Mouse (Mus musculus) kidney, adult 2 months (tissue): Measurements from ENCODE around the gene Il33. TPM values are rescaled to one million over a fixed set of nuclear protein-coding genes. Genes with fewer than 3 reads are reported as not detected.
A peak's percentile ranks its signal among the peaks of the same experiment; 100 is the strongest.

Source experiments
- DNase-seq: peaks from one replicate; pipeline ENCODE4 v3.0.0; 2021
- H3K27ac ChIP-seq: fragments of 200-500 bp; 2 replicates; pipeline ENCODE4 v1.5.1; 2012; ENCODE audit warnings: low read depth, low read length, control low read depth, inconsistent platforms; ENCODE audit not compliant: insufficient read depth
- H3K27me3 ChIP-seq: fragments of 200-500 bp; replicated peaks from 2 replicates; pipeline ENCODE4 v1.6.1; 2012; ENCODE audit warnings: mild to moderate bottlenecking, moderate library complexity, low read length, inconsistent platforms; ENCODE audit not compliant: control insufficient read depth, insufficient read depth
- H3K36me3 ChIP-seq: fragments of 200-500 bp; 2 replicates; pipeline ENCODE4 v1.6.1; 2012; ENCODE audit warnings: mild to moderate bottlenecking, moderate library complexity, low read length, inconsistent platforms; ENCODE audit not compliant: control insufficient read depth, insufficient read depth
- H3K4me1 ChIP-seq: fragments of 200-500 bp; 2 replicates; pipeline ENCODE4 v1.6.1; 2011; ENCODE audit warnings: low read length; ENCODE audit not compliant: control insufficient read depth, insufficient read depth
- H3K4me3 ChIP-seq: fragments of 200-500 bp; 2 replicates; pipeline ENCODE4 v1.5.1; 2011; ENCODE audit warnings: mild to moderate bottlenecking, low read depth, low read length, control low read depth; ENCODE audit not compliant: insufficient read depth
- CTCF ChIP-seq: fragments of 200-500 bp; conservative IDR thresholded peaks from 2 replicates; pipeline ENCODE4 v1.5.1; 2011; ENCODE audit warnings: low read depth, mild to moderate bottlenecking, control low read depth, low read length, moderate library complexity, mixed read lengths; ENCODE audit not compliant: insufficient read depth, insufficient read length
- POLR2A ChIP-seq: fragments of 200-500 bp; IDR thresholded peaks from one replicate; pipeline ENCODE4 v1.6.1; 2011; ENCODE audit warnings: low read depth, low read length, control low read depth
- WGBS: fragments of 180-500 bp; shearing (Covaris S2); methylation state at CpG from one replicate; pipeline ENCODE4 v1.1.7; 2018; 5-methylcytosine and 5-hydroxymethylcytosine counted together
- polyA plus RNA-seq: library from polyadenylated mRNA; depleted of rRNA; stranded (reverse); fragments of >200 nt; gene quantifications from 2 replicates; pipeline ENCODE4 v1.2.3, GENCODE M21; 2012; rRNA removed

Gene Il33
- polyA plus RNA-seq, result 5.6 and 8.2 TPM in 2 replicates

- Histone ChIP-seq H3K36me3 (no peaks in the 10 kb centered on the region), H3K4me3 (peak within 1 kb of the TSS; percentile 47), H3K27ac (peak within 1 kb of the TSS; percentile 80; the same call in 1 of the 2 replicates), H3K27me3 (no peaks in the 10 kb centered on the region), H3K4me1 (peaks cover 5% of the 10 kb centered on the region; the same call in 1 of the 2 replicates)
- WGBS, result 11% methylated on average over 10 of the region's 10 CpGs
- DNase-seq, result peak; percentile 90
- TF ChIP-seq CTCF (no peak), POLR2A (no peak)
Measured at GRCm38 (mm10) chr19:29924638-29925258, at the start of gene Il33. Gene Il33, plus strand, starts transcription at chr19:29925114.

GRCm38 (mm10) chr19:29877422-29878291, 47.3 kb upstream of the Il33 start:
- H3K27ac ChIP-seq, result peak overlapping the region; percentile 17; the same call in 1 of the 2 replicates
- no peaks in the 10 kb centered on the region for H3K36me3 ChIP-seq
- H3K27me3 ChIP-seq, result no peaks in the 10 kb centered on the region
- TF ChIP-seq CTCF (no peak), POLR2A (no peak)
- DNase-seq, result no peak
- H3K4me3 ChIP-seq, result no peak overlapping the region
- H3K4me1 ChIP-seq, result no peaks in the 10 kb centered on the region
- WGBS, result 59% methylated on average over 10 of the region's 10 CpGs

DNA sequence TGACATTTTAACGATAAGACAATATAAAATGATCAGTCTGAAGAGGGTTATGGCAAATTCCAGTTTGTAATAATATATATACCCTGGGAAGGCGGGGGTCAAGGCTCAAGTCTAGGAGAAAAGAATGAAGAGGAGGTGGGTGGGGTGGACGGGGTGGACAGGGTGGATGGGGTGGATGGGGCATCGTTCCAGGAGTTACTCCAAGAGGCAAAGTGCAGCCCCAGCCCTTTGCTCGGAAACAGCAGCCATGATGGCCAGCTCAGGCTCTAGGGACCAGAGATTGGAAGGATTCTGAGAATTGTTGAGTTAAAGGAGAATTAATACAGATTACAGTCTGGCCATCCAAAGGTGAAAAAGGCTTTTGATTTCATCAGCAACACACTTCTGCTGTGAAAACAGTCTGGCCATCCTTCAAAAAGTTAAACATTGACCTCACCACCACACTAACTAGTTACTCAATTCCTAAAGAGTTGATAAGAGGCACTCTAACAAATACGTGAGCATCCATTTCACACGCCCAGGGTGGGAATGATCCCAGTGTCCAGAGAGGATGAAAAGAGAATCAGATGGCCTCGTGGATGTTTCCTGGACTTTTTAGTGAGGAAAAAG, 45.9 kb upstream of the Il33 start:
- Histone ChIP-seq H3K4me1 (no peaks in the 10 kb centered on the region), H3K27me3 (no peaks in the 10 kb centered on the region), H3K36me3 (no peaks in the 10 kb centered on the region), H3K27ac (no peak overlapping the region), H3K4me3 (no peak overlapping the region)
- WGBS, result 44% methylated on average over 8 of the region's 8 CpGs
- no peak for TF ChIP-seq POLR2A
- no peak for TF ChIP-seq CTCF
- peak; percentile 68 for DNase-seq

- H3K27ac ChIP-seq, result no peak overlapping the region
- DNase-seq, result no peak
- no peak for TF ChIP-seq POLR2A
- TF ChIP-seq CTCF, result no peak
Measured at GRCm38 (mm10) chr19:29880918-29881317, 44.0 kb upstream of the Il33 start.

GRCm38 (mm10) chr19:29882696-29883095, 42.2 kb upstream of the Il33 start:
- WGBS, result 81% methylated on average over 3 of the region's 3 CpGs
- H3K27ac ChIP-seq, result no peak overlapping the region
- H3K36me3 ChIP-seq, result no peaks in the 10 kb centered on the region
- TF ChIP-seq CTCF, result no peak
- TF ChIP-seq POLR2A, result no peak
- H3K27me3 ChIP-seq, result no peaks in the 10 kb centered on the region
- peak; percentile 59 for DNase-seq
- H3K4me1 ChIP-seq, result no peaks in the 10 kb centered on the region
- no peak overlapping the region for H3K4me3 ChIP-seq

More at GRCm38 (mm10) chr19:29880918-29881317, 44.0 kb upstream of the Il33 start:
- Histone ChIP-seq H3K27me3 (no peaks in the 10 kb centered on the region), H3K4me1 (no peaks in the 10 kb centered on the region), H3K4me3 (no peak overlapping the region), H3K36me3 (no peaks in the 10 kb centered on the region)
- 72% methylated on average over 4 of the region's 4 CpGs for WGBS

DNA sequence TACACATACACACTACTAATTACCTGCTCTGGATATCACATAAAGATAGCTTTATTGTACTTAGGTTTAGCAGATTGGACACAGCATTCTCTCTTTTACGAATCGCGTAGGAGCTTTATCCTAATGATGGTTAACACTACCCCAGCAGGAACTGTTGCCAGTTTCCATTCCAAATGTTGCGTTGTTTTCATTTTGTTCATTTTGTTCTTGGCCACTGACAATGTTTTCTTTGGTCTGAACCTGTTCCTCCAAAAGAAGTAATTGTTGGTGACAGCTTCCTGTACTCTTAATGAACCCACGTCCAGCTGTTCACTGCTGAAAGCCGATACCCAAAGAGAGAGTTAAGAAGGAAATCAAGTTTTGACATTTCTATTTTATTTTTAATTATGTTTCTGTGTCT, 39.4 kb upstream of the Il33 start:
- 60% methylated on average over 6 of the region's 6 CpGs for WGBS
- no peaks in the 10 kb centered on the region for H3K4me1 ChIP-seq
- H3K27ac ChIP-seq, result no peak overlapping the region
- H3K4me3 ChIP-seq, result no peak overlapping the region
- peak; percentile 45 for DNase-seq
- H3K27me3 ChIP-seq, result no peaks in the 10 kb centered on the region
- no peaks in the 10 kb centered on the region for H3K36me3 ChIP-seq
- no peak for TF ChIP-seq CTCF
- TF ChIP-seq POLR2A, result no peak

GRCm38 (mm10) chr19:29887476-29887875, 37.4 kb upstream of the Il33 start:
- Histone ChIP-seq H3K36me3 (no peaks in the 10 kb centered on the region), H3K27me3 (no peaks in the 10 kb centered on the region), H3K4me3 (no peak overlapping the region), H3K4me1 (no peaks in the 10 kb centered on the region), H3K27ac (no peak overlapping the region)
- DNase-seq, result no peak
- no peak for TF ChIP-seq POLR2A
- no peak for TF ChIP-seq CTCF
- 85% methylated on average over 2 of the region's 2 CpGs for WGBS
